8 mouse cellular contexts compared by ENCODE assay signal in genomic region chr11:76997305-76997704, GRCm38 (mm10). TPM values are rescaled to one million over a fixed set of nuclear protein-coding genes. Genes with fewer than 3 reads are reported as not detected.
A peak's percentile ranks its signal among the peaks of the same experiment; 100 is the strongest.
DNase-seq lines count a peak whose midpoint lies in the region; ATAC-seq lines count a peak whose summit lies in the region.

No protein-coding gene starts in this region.

- H3K4me1 ChIP-seq in brown adipose tissue, adult 24 weeks (ENCODE audit: control insufficient read depth, insufficient read depth, insufficient read length, low read length) = no peaks in the 10 kb centered on the region
- H3K4me1 ChIP-seq in heart, embryonic 13.5 days = peaks cover 21% of the 10 kb centered on the region
- peaks cover 15% of the 10 kb centered on the region for H3K4me1 ChIP-seq in kidney, embryonic 16.5 days (ENCODE audit: insufficient read depth, low read length)
- peaks cover 21% of the 10 kb centered on the region for H3K4me1 ChIP-seq in liver, embryonic 13.5 days (replicated peaks)
- peaks cover 13% of the 10 kb centered on the region for H3K4me1 ChIP-seq in stomach, embryonic 14.5 days (ENCODE audit: control insufficient read depth, insufficient read depth, low read length)

- peak overlapping the region; percentile 42 for H3K4me3 ChIP-seq in brown adipose tissue, adult 24 weeks (ENCODE audit: insufficient read depth, low read depth, low read length)
- H3K4me3 ChIP-seq in heart, embryonic 13.5 days = peak overlapping the region; percentile 63
- H3K4me3 ChIP-seq in kidney, embryonic 16.5 days (ENCODE audit: low read length) = peak overlapping the region; percentile 58
- H3K4me3 ChIP-seq in liver, embryonic 13.5 days (replicated peaks) = peak overlapping the region; percentile 49
- H3K4me3 ChIP-seq in stomach, embryonic 14.5 days (ENCODE audit: low read depth, low read length) = peak overlapping the region; percentile 39

- H3K4me2 ChIP-seq in heart, embryonic 13.5 days = peak overlapping the region; percentile 92
- H3K4me2 ChIP-seq in kidney, embryonic 16.5 days (replicated peaks; ENCODE audit: low read depth, low read length) = peak overlapping the region; percentile 85
- H3K4me2 ChIP-seq in liver, embryonic 13.5 days = peak overlapping the region; percentile 70
- H3K4me2 ChIP-seq in stomach, embryonic 14.5 days (replicated peaks; ENCODE audit: low read depth, low read length) = peak overlapping the region; percentile 85

- DNase-seq in liver, embryonic 13.5 days = peak; percentile 61
- DNase-seq in neural tube, embryonic 10.5 days (ENCODE audit: extremely low spot score, low spot score) = peak; percentile 91

- no peak overlapping the region for H3K27ac ChIP-seq in brown adipose tissue, adult 24 weeks (replicated peaks; ENCODE audit: low read depth, low read length)
- H3K27ac ChIP-seq in heart, embryonic 13.5 days (replicated peaks) = no peak overlapping the region
- H3K27ac ChIP-seq in kidney, embryonic 16.5 days (ENCODE audit: low read length) = no peak overlapping the region
- no peak overlapping the region for H3K27ac ChIP-seq in liver, embryonic 13.5 days
- no peak overlapping the region for H3K27ac ChIP-seq in stomach, embryonic 14.5 days (ENCODE audit: low read length)

- peaks cover 67% of the 10 kb centered on the region for H3K27me3 ChIP-seq in heart, embryonic 13.5 days (replicated peaks)
- H3K27me3 ChIP-seq in kidney, embryonic 16.5 days (ENCODE audit: insufficient read depth, low read length) = peaks cover 23% of the 10 kb centered on the region
- H3K27me3 ChIP-seq in liver, embryonic 13.5 days = peaks cover 73% of the 10 kb centered on the region
- H3K27me3 ChIP-seq in stomach, embryonic 14.5 days (ENCODE audit: control insufficient read depth, insufficient read depth, low read length) = 0 out of 2 replicates have a peak, but pooled peaks cover 18% of the 10 kb centered on the region

- no peaks in the 10 kb centered on the region for H3K36me3 ChIP-seq in heart, embryonic 13.5 days
- no peaks in the 10 kb centered on the region for H3K36me3 ChIP-seq in kidney, embryonic 16.5 days (ENCODE audit: insufficient read depth, low read length)
- no peaks in the 10 kb centered on the region for H3K36me3 ChIP-seq in liver, embryonic 13.5 days
- H3K36me3 ChIP-seq in stomach, embryonic 14.5 days (ENCODE audit: control insufficient read depth, insufficient read depth, low read length) = no peaks in the 10 kb centered on the region

- peak overlapping the region; percentile 69 for H3K9ac ChIP-seq in heart, embryonic 13.5 days
- peak overlapping the region; percentile 54; the same call in 1 of the 2 replicates for H3K9ac ChIP-seq in kidney, embryonic 16.5 days (replicated peaks; ENCODE audit: low read length)
- H3K9ac ChIP-seq in liver, embryonic 13.5 days = no peak overlapping the region
- no peak overlapping the region for H3K9ac ChIP-seq in stomach, embryonic 14.5 days (replicated peaks; ENCODE audit: low read depth, low read length)

- no peaks in the 10 kb centered on the region for H3K9me3 ChIP-seq in heart, embryonic 13.5 days
- H3K9me3 ChIP-seq in kidney, embryonic 16.5 days (ENCODE audit: low read length) = no peaks in the 10 kb centered on the region
- H3K9me3 ChIP-seq in liver, embryonic 13.5 days (replicated peaks) = no peaks in the 10 kb centered on the region
- no peaks in the 10 kb centered on the region for H3K9me3 ChIP-seq in stomach, embryonic 14.5 days (ENCODE audit: control insufficient read depth, low read depth, low read length)

- peak; percentile 65 for ATAC-seq in CD4-positive, CD25-positive, alpha-beta regulatory T cell, adult 4 months
- ATAC-seq in erythroid progenitor cell, adult 5-6 weeks (replicated peaks; ENCODE audit: low FRiP score, poor library complexity, severe bottlenecking) = peak; percentile 87
- ATAC-seq in heart, embryonic 13.5 days (ENCODE audit: extremely low read depth, insufficient number of reproducible peaks, low FRiP score, low TSS enrichment) = no peak
- ATAC-seq in kidney, embryonic 16.5 days (ENCODE audit: low FRiP score, low TSS enrichment) = peak; percentile 69
- peak; percentile 58 for ATAC-seq in liver, embryonic 13.5 days (ENCODE audit: low read depth)
- peak; percentile 59; the same call in 1 of the 2 replicates for ATAC-seq in stomach, embryonic 14.5 days (ENCODE audit: insufficient number of reproducible peaks, insufficient read depth, low FRiP score, low read depth)

- WGBS in heart, embryonic 13.5 days = under 1% methylated on average over 21 of the region's 21 CpGs
- WGBS in kidney, embryonic 16.5 days = 0% methylated on average over 21 of the region's 21 CpGs
- 2% methylated on average over 21 of the region's 21 CpGs for WGBS in liver, embryonic 13.5 days (ENCODE audit: insufficient replicate concordance)
- under 1% methylated on average over 21 of the region's 21 CpGs for WGBS in stomach, embryonic 14.5 days

RNA-seq across cellular contexts. Expression of gene Slc6a4, which starts 1.1 kb away (rescaled TPM):
- under 1 TPM in 1 of 2 experiments, not detected in 1; 0.24 TPM for polyA plus RNA-seq in CD4-positive, CD25-positive, alpha-beta regulatory T cell, adult 4 months (2017; shearing (Covaris generic))
- polyA plus RNA-seq in brown adipose tissue, adult 24 weeks (2012; ENCODE audit: insufficient read depth, insufficient read length, missing spikeins) = not detected in 2 replicates
- 2.2 TPM in 1 of 2 replicates, not detected in the other for total RNA-seq in erythroid progenitor cell, adult 5-6 weeks (2015; ENCODE audit: low replicate concordance)
- not detected in 2 replicates for total RNA-seq in erythroid progenitor cell, adult 5-6 weeks (2017; ENCODE audit: low replicate concordance)
- 0.61 and 0.98 TPM in 2 replicates for polyA plus RNA-seq in heart, embryonic 13.5 days (2015; fragmentation: Nextera tagmentation; extraction: Ambion mirVana)
- polyA plus RNA-seq in kidney, embryonic 16.5 days (2015; fragmentation: Nextera tagmentation; extraction: Ambion mirVana) = 2.8 and 3.6 TPM in 2 replicates
- polyA plus RNA-seq in liver, embryonic 13.5 days (2015; fragmentation: Nextera tagmentation; extraction: Ambion mirVana) = 2.1 and 2.4 TPM in 2 replicates
- polyA plus RNA-seq in stomach, embryonic 14.5 days (2014; fragmentation: Nextera tagmentation; extraction: Ambion mirVana) = 0.74 and 0.77 TPM in 2 replicates

Comparison
In these comparisons a context has a peak if more than half of its experiments do, and no peak if none do; other contexts are left out.
1. H3K9ac ChIP-seq: peak in heart, embryonic 13.5 days (single experiment) and kidney, embryonic 16.5 days (single experiment); none in liver, embryonic 13.5 days (single experiment) and stomach, embryonic 14.5 days (single experiment).
2. Peak in every context shown above with its lines, with median percentiles within 50 percentile points of each other: H3K4me3 ChIP-seq and H3K4me2 ChIP-seq.